Mouse (Mus musculus): Measurements from ENCODE around the gene Actrt2.

DNA sequence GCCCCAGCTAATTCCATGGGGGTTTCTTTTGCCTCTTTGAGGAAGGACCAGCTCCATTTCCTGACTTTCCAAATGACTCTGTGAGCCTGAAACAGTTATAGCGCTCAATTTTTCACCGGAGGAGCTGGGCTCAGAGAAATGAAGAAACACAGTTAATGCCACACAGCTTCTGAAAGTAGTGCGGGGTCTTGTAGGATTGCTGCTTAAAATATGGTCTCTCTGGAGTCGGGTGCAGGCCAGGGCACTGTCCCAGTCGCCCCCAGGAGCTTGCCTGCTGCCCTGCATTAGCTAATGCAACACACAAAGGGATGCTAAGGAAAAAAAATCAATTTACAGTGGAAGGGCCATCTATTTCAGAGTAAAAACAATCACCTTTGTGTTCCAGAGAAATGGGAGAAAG is 29.8 kb upstream of the Actrt2 start:
- TF ChIP-seq EP300 (IDR thresholded peaks at IDR 0.05) (no peak), CTCF (IDR thresholded peaks at IDR 0.05) (no peak)

Data from lung, postnatal 0 days (tissue).